Mouse (Mus musculus): ENCODE results near the gene Rprd2. TPM values are rescaled to one million over a fixed set of nuclear protein-coding genes. Genes with fewer than 3 reads are reported as not detected.

Rprd2 gene
- polyA plus RNA-seq, 1 experiment from 2014 or later, result 27.3 TPM

DNA sequence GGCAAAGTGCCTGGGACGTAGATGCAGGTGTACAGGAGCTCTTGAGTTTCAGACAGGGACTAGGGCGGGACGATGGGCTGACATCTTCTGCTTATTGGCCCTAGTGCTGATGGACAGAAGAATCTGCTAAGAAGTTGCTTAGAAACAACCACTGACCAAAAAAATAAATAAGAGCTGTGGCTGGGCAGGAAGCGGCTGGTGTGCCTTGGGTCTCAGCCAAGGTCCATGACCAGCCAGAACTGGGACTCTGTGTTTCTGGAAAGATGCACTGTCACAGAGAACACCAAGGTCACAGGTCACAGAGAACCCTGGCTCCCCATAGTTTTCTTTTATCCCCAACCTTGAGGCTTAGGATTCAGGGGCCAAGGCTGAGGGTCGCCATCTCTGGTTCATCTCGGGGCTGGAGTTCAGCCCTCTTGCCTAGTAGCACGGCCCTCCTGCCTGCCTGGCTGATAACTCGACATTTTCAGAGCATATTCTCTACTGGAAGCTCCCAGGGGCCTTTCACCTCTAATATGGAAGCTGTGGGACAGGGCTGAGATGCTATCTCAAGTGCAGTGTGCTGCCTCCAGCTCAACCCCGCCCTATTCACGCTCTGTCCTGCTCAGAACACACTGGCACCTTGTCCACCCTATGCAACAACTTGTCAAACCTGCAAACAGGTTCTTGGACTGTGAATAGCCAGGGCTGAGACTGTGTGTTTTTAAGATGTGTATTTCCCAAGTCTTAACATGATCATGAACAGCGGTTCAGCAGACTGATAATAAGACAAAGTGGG, 85.7 kb downstream of the Rprd2 start:
- Histone ChIP-seq H3K27ac (no peak overlapping the region), H3K9me3 (no peaks in the 10 kb centered on the region), H3K4me2 (replicated peaks) (no peak overlapping the region), H3K9ac (no peak overlapping the region), H3K27me3 (no peaks in the 10 kb centered on the region), H3K36me3 (peaks cover 15% of the 10 kb centered on the region), H3K4me1 (no peaks in the 10 kb centered on the region), H3K4me3 (no peak overlapping the region)
- ATAC-seq (ENCODE audit: insufficient number of reproducible peaks, insufficient read depth, low FRiP score, low TSS enrichment), result no peak
- 87% methylated on average over 11 of the region's 11 CpGs for WGBS

DNA sequence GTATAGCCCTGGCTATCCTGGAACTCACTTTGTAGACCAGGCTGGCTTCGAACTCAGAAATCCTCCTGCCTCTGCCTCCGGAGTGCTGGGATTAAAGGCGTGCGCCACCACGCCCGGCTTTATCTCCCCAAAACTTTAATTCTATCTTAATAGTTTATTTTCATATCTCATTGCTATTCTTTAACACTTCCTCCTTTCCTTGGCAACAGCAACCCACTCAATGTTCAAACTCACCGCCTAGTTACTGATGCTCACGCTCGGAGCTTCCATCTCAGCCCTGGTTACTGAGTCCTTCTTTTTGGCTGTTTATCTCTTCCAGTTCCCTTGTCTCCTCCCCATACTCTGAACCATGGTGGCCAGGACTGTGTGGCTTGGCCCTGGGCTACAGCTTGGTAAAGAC, 86.4 kb downstream of the Rprd2 start:
- no peak for ATAC-seq (ENCODE audit: insufficient number of reproducible peaks, insufficient read depth, low FRiP score, low TSS enrichment)
- WGBS, result 98% methylated on average over 9 of the region's 9 CpGs
- H3K4me3 ChIP-seq, result no peak overlapping the region

GRCm38 (mm10) chr3:95731802-95732201, 86.9 kb downstream of the Rprd2 start:
- WGBS, result 79% methylated on average over 4 of the region's 4 CpGs
- no peak for ATAC-seq (ENCODE audit: insufficient number of reproducible peaks, insufficient read depth, low FRiP score, low TSS enrichment)
- no peak overlapping the region for H3K27ac ChIP-seq

More for the DNA sequence above, 86.4 kb downstream of the Rprd2 start:
- Histone ChIP-seq H3K9me3 (no peaks in the 10 kb centered on the region), H3K27me3 (no peaks in the 10 kb centered on the region), H3K9ac (no peak overlapping the region), H3K36me3 (peaks cover 15% of the 10 kb centered on the region), H3K4me2 (replicated peaks) (no peak overlapping the region), H3K27ac (no peak overlapping the region), H3K4me1 (no peaks in the 10 kb centered on the region)

DNA sequence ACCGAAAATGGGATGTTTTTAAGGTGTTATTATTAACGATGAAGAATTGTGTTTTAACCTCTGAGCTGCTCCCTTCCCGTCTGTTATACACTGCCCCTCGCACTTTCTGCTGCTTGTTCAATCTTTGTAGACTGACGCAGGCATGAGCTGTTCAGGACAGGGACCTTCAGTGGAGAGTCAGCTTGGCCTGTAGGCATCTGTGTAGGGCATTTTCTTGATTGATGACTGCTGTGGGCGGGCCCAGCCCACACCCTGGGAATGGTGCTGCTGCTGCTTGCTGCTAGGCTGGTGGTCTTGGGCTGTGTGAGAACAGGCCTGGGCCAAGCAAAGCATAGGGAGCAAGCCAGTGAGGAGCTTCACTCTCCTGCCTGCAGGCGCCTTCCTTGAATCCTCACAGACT, 88.2 kb downstream of the Rprd2 start:
- 75% methylated on average over 7 of the region's 7 CpGs for WGBS
- no peak overlapping the region for H3K4me3 ChIP-seq
- no peaks in the 10 kb centered on the region for H3K9me3 ChIP-seq
- H3K36me3 ChIP-seq, result peaks cover 5% of the 10 kb centered on the region; the same call in 1 of the 2 replicates
- no peak overlapping the region for H3K27ac ChIP-seq
- H3K4me2 ChIP-seq (replicated peaks), result no peak overlapping the region
- no peak for ATAC-seq (ENCODE audit: insufficient number of reproducible peaks, insufficient read depth, low FRiP score, low TSS enrichment)
- no peak overlapping the region for H3K9ac ChIP-seq
- no peaks in the 10 kb centered on the region for H3K27me3 ChIP-seq
- no peaks in the 10 kb centered on the region for H3K4me1 ChIP-seq

More at GRCm38 (mm10) chr3:95731802-95732201, 86.9 kb downstream of the Rprd2 start:
- Histone ChIP-seq H3K4me1 (no peaks in the 10 kb centered on the region), H3K9me3 (no peaks in the 10 kb centered on the region), H3K9ac (no peak overlapping the region), H3K27me3 (no peaks in the 10 kb centered on the region), H3K36me3 (peaks cover 15% of the 10 kb centered on the region), H3K4me2 (replicated peaks) (no peak overlapping the region), H3K4me3 (no peak overlapping the region)

DNA sequence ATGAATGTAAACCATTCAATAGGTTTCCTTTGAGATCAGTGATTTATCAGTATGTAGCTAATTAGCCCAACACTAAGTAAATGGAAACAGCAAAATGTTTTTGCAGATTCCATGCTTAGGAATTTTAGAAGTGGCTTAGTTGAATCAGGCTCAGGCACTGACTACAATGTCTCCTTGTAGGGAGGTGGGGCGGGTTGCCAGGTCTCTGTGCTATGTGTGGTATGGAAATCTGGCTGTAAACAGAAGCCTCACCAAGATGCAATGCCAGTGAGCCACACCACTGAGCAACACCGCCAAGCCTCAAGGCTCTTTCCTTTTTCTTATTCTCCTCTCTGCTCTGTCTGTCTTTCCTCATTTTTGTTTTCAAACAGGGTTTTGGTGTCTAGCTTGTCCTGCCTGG, 89.8 kb downstream of the Rprd2 start:
- Histone ChIP-seq H3K9me3 (no peaks in the 10 kb centered on the region), H3K36me3 (no peaks in the 10 kb centered on the region), H3K4me1 (no peaks in the 10 kb centered on the region), H3K4me2 (replicated peaks) (no peak overlapping the region), H3K27me3 (no peaks in the 10 kb centered on the region), H3K27ac (no peak overlapping the region), H3K4me3 (no peak overlapping the region), H3K9ac (no peak overlapping the region)
- ATAC-seq (ENCODE audit: insufficient number of reproducible peaks, insufficient read depth, low FRiP score, low TSS enrichment), result no peak
- 76% methylated on average over 2 of the region's 2 CpGs for WGBS

GRCm38 (mm10) chr3:95726696-95727358, 91.8 kb downstream of the Rprd2 start:
- H3K27me3 ChIP-seq, result no peaks in the 10 kb centered on the region
- ATAC-seq (ENCODE audit: insufficient number of reproducible peaks, insufficient read depth, low FRiP score, low TSS enrichment), result no peak
- H3K4me2 ChIP-seq (replicated peaks), result no peak overlapping the region
- H3K36me3 ChIP-seq, result no peaks in the 10 kb centered on the region
- H3K9me3 ChIP-seq, result no peaks in the 10 kb centered on the region
- H3K27ac ChIP-seq, result no peak overlapping the region
- H3K9ac ChIP-seq, result no peak overlapping the region
- no peaks in the 10 kb centered on the region for H3K4me1 ChIP-seq
- no peak overlapping the region for H3K4me3 ChIP-seq
- WGBS, result 44% methylated on average over 7 of the region's 7 CpGs

GRCm38 (mm10) chr3:95725863-95726262, 92.8 kb downstream of the Rprd2 start:
- Histone ChIP-seq H3K9ac (no peak overlapping the region), H3K9me3 (no peaks in the 10 kb centered on the region), H3K27ac (no peak overlapping the region), H3K27me3 (no peaks in the 10 kb centered on the region), H3K4me3 (no peak overlapping the region), H3K4me2 (replicated peaks) (no peak overlapping the region), H3K36me3 (no peaks in the 10 kb centered on the region), H3K4me1 (no peaks in the 10 kb centered on the region)
- no peak for ATAC-seq (ENCODE audit: insufficient number of reproducible peaks, insufficient read depth, low FRiP score, low TSS enrichment)
- WGBS, result 84% methylated on average over 7 of the region's 7 CpGs

DNA sequence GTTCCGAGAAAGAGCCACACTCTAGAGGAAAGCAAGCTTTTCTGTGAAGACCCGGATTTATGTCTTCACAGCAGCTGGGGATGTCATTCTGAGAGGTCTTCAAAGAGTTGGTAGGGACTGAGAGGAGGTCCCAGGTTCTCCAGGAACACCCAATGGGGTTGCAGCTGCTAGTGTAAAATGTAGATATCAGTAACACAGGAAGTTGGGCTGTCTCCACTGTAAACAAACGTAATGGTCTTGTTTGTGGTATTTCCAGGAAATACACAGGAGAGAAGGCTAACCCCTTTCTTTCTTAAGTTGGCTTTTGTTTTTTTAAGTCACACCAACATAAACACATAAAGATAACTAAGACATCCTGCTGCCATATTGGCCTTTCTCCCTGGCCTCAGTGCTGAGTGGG, 96.3 kb downstream of the Rprd2 start:
- H3K4me1 ChIP-seq, result no peaks in the 10 kb centered on the region
- H3K9me3 ChIP-seq, result no peaks in the 10 kb centered on the region
- ATAC-seq (ENCODE audit: insufficient number of reproducible peaks, insufficient read depth, low FRiP score, low TSS enrichment), result no peak
- H3K36me3 ChIP-seq, result no peaks in the 10 kb centered on the region
- H3K4me3 ChIP-seq, result no peak overlapping the region
- H3K4me2 ChIP-seq (replicated peaks), result no peak overlapping the region
- no peaks in the 10 kb centered on the region for H3K27me3 ChIP-seq
- H3K27ac ChIP-seq, result no peak overlapping the region
- WGBS, result 62% methylated on average over 3 of the region's 3 CpGs
- H3K9ac ChIP-seq, result no peak overlapping the region

GRCm38 (mm10) chr3:95718153-95718552, 100.5 kb downstream of the Rprd2 start:
- no peak overlapping the region for H3K4me2 ChIP-seq (replicated peaks)
- H3K27me3 ChIP-seq, result no peaks in the 10 kb centered on the region
- H3K36me3 ChIP-seq, result no peaks in the 10 kb centered on the region
- 88% methylated on average over 2 of the region's 2 CpGs for WGBS
- H3K4me1 ChIP-seq, result no peaks in the 10 kb centered on the region
- H3K4me3 ChIP-seq, result no peak overlapping the region
- H3K9ac ChIP-seq, result no peak overlapping the region
- no peak for ATAC-seq (ENCODE audit: insufficient number of reproducible peaks, insufficient read depth, low FRiP score, low TSS enrichment)
- H3K27ac ChIP-seq, result no peak overlapping the region
- H3K9me3 ChIP-seq, result no peaks in the 10 kb centered on the region

DNA sequence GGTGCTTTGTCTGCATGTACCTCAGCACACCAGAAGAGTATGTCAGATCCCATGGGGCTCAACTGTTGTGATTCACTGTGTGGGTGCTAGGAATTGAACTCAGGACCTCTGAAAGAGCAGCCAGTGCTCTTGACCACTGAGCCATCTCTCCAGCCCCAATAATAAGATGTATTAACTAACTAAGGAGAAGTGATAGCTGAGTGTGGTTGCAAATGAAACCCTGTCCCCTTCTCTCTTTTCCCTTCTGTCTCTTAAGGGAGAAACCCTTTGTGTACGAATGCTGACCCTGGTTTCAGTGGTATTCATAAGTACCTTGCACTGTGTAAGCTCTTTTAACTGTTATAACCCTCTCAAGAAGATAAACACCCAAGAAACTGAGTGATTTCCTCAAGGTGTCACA, 102.6 kb downstream of the Rprd2 start:
- H3K4me2 ChIP-seq (replicated peaks), result no peak overlapping the region
- no peaks in the 10 kb centered on the region for H3K27me3 ChIP-seq
- H3K36me3 ChIP-seq, result no peaks in the 10 kb centered on the region
- no peak overlapping the region for H3K27ac ChIP-seq
- WGBS, result 78% methylated on average over 1 of the region's 1 CpGs
- no peak for ATAC-seq (ENCODE audit: insufficient number of reproducible peaks, insufficient read depth, low FRiP score, low TSS enrichment)
- no peaks in the 10 kb centered on the region for H3K9me3 ChIP-seq
- no peak overlapping the region for H3K4me3 ChIP-seq
- no peaks in the 10 kb centered on the region for H3K4me1 ChIP-seq
- H3K9ac ChIP-seq, result no peak overlapping the region

Measured in embryonic facial prominence, embryonic 12.5 days (tissue).